Mouse (Mus musculus): ENCODE measurements around the gene Dnah17. TPM values are rescaled to one million over a fixed set of nuclear protein-coding genes. Genes with fewer than 3 reads are reported as not detected.
A peak's percentile ranks its signal among the peaks of the same experiment; 100 is the strongest.

Gene Dnah17
- polyA plus RNA-seq, 1 experiment from 2014 or later, result 0.20 TPM

DNA sequence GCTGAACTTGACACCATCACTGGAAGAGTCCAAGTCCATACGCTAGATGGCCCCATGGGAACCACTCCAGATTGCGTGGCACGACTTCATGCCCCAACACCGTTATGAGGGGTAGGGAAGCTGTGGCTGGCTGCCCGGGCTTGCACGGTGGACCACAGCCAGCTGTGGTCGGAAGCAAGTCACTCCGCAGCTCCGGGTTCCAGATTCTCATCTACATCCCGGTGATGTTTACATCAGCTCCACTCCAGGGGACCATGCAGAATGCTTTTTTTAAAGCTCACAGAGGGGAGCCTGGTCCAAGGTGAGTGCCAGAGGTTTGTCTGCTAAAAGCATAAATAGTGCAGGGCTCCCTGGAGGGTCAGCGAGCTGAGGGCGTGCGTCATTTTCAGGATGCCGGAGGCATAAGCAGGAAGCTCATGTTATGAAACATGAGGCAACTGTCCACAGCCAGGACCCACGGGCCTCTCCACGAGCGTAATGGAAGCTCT is 55.4 kb downstream of the Dnah17 start:
- no peak overlapping the region for H3K4me3 ChIP-seq (ENCODE audit: low read depth, low read length)
- peaks cover 2% of the 10 kb centered on the region; the same call in 1 of the 2 replicates for H3K27me3 ChIP-seq (ENCODE audit: control insufficient read depth, insufficient read depth, low read length)
- no peaks in the 10 kb centered on the region for H3K36me3 ChIP-seq (ENCODE audit: control insufficient read depth, insufficient read depth, low read length)
- H3K4me1 ChIP-seq (ENCODE audit: control insufficient read depth, insufficient read depth, low read length), result peaks cover 3% of the 10 kb centered on the region; the same call in 1 of the 2 replicates
- H3K9ac ChIP-seq (ENCODE audit: low read depth, low read length), result no peak overlapping the region
- no peaks in the 10 kb centered on the region for H3K9me3 ChIP-seq (replicated peaks; ENCODE audit: control insufficient read depth, low read length)
- ATAC-seq (replicated peaks; ENCODE audit: insufficient number of reproducible peaks, low FRiP score, low TSS enrichment), result no peak
- 78% methylated on average over 17 of the region's 17 CpGs for WGBS (ENCODE audit: insufficient replicate concordance)
- no peak overlapping the region for H3K27ac ChIP-seq (ENCODE audit: low read depth, low read length)
- H3K4me2 ChIP-seq, result no peak overlapping the region

DNA sequence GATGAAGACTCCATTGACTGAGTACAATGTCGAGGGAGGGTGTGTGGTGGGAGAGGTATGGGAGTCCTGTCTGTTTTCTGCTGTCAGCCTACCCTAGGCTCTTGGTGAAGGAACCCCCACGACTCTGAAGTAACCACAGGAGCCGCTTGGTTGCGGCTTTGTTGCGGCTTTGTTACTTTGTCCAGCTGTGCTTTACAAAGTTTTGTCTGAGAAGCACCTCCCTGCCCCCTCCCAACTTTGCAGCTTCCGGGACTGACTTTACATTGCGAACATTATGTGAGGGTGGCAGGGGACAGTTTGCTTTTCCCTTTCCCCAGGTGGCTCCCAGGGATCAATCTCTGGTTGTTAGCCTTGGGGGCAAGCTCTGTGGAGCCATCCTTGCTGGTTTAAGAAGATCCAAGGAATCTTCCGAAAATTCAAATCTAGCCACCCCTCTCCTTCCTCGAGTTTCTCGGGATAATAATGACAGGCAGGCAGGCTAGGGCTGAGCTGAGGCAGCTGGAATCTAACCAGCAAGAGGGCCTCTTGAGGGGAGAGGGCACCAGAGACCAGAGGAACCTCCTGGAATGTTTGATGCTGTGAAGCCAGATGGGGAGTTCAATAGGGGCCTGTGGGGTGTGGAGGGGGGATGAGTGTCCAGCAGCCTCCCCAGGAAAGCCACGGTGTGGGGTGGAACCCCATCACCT is 59.1 kb downstream of the Dnah17 start:
- H3K4me2 ChIP-seq, result no peak overlapping the region
- no peak overlapping the region for H3K27ac ChIP-seq (ENCODE audit: low read depth, low read length)
- 0 out of 2 replicates have a peak, but pooled peaks cover 5% of the 10 kb centered on the region for H3K27me3 ChIP-seq (ENCODE audit: control insufficient read depth, insufficient read depth, low read length)
- ATAC-seq (replicated peaks; ENCODE audit: insufficient number of reproducible peaks, low FRiP score, low TSS enrichment), result no peak
- H3K36me3 ChIP-seq (ENCODE audit: control insufficient read depth, insufficient read depth, low read length), result no peaks in the 10 kb centered on the region
- 55% methylated on average over 11 of the region's 11 CpGs for WGBS (ENCODE audit: insufficient replicate concordance)
- H3K4me1 ChIP-seq (ENCODE audit: control insufficient read depth, insufficient read depth, low read length), result peaks cover 3% of the 10 kb centered on the region; the same call in 1 of the 2 replicates
- H3K9ac ChIP-seq (ENCODE audit: low read depth, low read length), result no peak overlapping the region
- H3K9me3 ChIP-seq (replicated peaks; ENCODE audit: control insufficient read depth, low read length), result no peaks in the 10 kb centered on the region
- H3K4me3 ChIP-seq (ENCODE audit: low read depth, low read length), result no peak overlapping the region

GRCm38 (mm10) chr11:118068812-118069332 is 61.6 kb downstream of the Dnah17 start:
- no peak overlapping the region for H3K9ac ChIP-seq (ENCODE audit: low read depth, low read length)
- ATAC-seq (replicated peaks; ENCODE audit: insufficient number of reproducible peaks, low FRiP score, low TSS enrichment), result no peak
- WGBS (ENCODE audit: insufficient replicate concordance), result 75% methylated on average over 16 of the region's 16 CpGs
- peaks cover 3% of the 10 kb centered on the region; the same call in 1 of the 2 replicates for H3K4me1 ChIP-seq (ENCODE audit: control insufficient read depth, insufficient read depth, low read length)
- 0 out of 2 replicates have a peak, but pooled peaks cover 3% of the 10 kb centered on the region for H3K27me3 ChIP-seq (ENCODE audit: control insufficient read depth, insufficient read depth, low read length)
- H3K4me3 ChIP-seq (ENCODE audit: low read depth, low read length), result no peak overlapping the region
- no peaks in the 10 kb centered on the region for H3K9me3 ChIP-seq (replicated peaks; ENCODE audit: control insufficient read depth, low read length)
- no peak overlapping the region for H3K4me2 ChIP-seq
- H3K36me3 ChIP-seq (ENCODE audit: control insufficient read depth, insufficient read depth, low read length), result no peaks in the 10 kb centered on the region
- H3K27ac ChIP-seq (ENCODE audit: low read depth, low read length), result no peak overlapping the region

DNA sequence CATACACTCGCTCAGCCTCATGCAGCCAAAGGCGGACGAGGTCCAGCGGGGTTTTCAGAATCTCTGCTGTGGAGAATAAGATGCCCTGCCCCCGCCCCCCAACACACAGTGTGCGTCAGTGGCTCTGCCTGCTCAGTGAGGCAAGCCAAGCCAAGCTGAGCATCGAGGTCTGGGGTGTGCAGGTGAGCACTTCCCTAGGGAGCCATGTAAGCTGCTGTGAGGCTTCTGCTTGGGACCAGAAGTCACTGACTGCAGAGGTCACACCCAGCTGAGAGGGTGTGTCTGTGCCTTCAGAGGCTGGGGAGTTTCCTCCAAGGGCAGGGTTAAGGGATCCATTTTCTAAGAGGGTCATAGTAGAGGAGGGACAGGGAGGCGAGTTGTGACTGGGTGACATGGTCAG is 62.8 kb downstream of the Dnah17 start:
- no peaks in the 10 kb centered on the region for H3K9me3 ChIP-seq (replicated peaks; ENCODE audit: control insufficient read depth, low read length)
- WGBS (ENCODE audit: insufficient replicate concordance), result 72% methylated on average over 8 of the region's 8 CpGs
- peaks cover 3% of the 10 kb centered on the region; the same call in 1 of the 2 replicates for H3K4me1 ChIP-seq (ENCODE audit: control insufficient read depth, insufficient read depth, low read length)
- H3K4me3 ChIP-seq (ENCODE audit: low read depth, low read length), result no peak overlapping the region
- H3K36me3 ChIP-seq (ENCODE audit: control insufficient read depth, insufficient read depth, low read length), result no peaks in the 10 kb centered on the region
- no peak overlapping the region for H3K27ac ChIP-seq (ENCODE audit: low read depth, low read length)
- no peak overlapping the region for H3K4me2 ChIP-seq
- H3K9ac ChIP-seq (ENCODE audit: low read depth, low read length), result no peak overlapping the region
- 0 out of 2 replicates have a peak, but pooled peaks cover 3% of the 10 kb centered on the region for H3K27me3 ChIP-seq (ENCODE audit: control insufficient read depth, insufficient read depth, low read length)
- no peak for ATAC-seq (replicated peaks; ENCODE audit: insufficient number of reproducible peaks, low FRiP score, low TSS enrichment)

- Histone ChIP-seq H3K4me3 (ENCODE audit: low read depth, low read length) (no peak overlapping the region), H3K9me3 (replicated peaks; ENCODE audit: control insufficient read depth, low read length) (no peaks in the 10 kb centered on the region), H3K4me2 (no peak overlapping the region), H3K27me3 (ENCODE audit: control insufficient read depth, insufficient read depth, low read length) (peaks cover 8% of the 10 kb centered on the region; the same call in 1 of the 2 replicates), H3K27ac (ENCODE audit: low read depth, low read length) (no peak overlapping the region), H3K9ac (ENCODE audit: low read depth, low read length) (no peak overlapping the region), H3K36me3 (ENCODE audit: control insufficient read depth, insufficient read depth, low read length) (no peaks in the 10 kb centered on the region), H3K4me1 (ENCODE audit: control insufficient read depth, insufficient read depth, low read length) (no peaks in the 10 kb centered on the region)
- WGBS (ENCODE audit: insufficient replicate concordance), result 75% methylated on average over 14 of the region's 14 CpGs
- no peak for ATAC-seq (replicated peaks; ENCODE audit: insufficient number of reproducible peaks, low FRiP score, low TSS enrichment)
Observed at GRCm38 (mm10) chr11:118060038-118060437, 70.4 kb downstream of the Dnah17 start.

DNA sequence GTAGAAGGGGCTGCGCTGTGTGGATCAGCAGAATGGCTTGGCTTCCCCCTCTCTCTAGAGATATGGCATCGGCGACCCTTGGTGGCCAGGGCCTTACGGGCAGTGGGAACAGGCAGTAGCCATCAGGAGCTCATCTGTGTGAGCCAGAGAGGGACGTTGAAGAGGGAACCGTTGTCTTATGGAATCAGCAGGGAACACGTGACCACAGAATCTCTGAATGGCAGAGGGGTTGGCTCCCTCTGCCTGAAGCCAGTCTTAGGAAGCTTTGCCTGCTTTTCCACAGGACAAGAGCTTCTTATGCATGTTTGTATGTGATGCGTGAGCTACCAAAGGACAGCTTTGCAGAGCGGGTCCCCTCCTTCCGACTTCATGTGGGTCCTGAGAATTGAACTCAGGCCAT is 71.6 kb downstream of the Dnah17 start:
- H3K27ac ChIP-seq (ENCODE audit: low read depth, low read length), result no peak overlapping the region
- H3K4me3 ChIP-seq (ENCODE audit: low read depth, low read length), result no peak overlapping the region
- no peaks in the 10 kb centered on the region for H3K4me1 ChIP-seq (ENCODE audit: control insufficient read depth, insufficient read depth, low read length)
- peaks cover 8% of the 10 kb centered on the region; the same call in 1 of the 2 replicates for H3K27me3 ChIP-seq (ENCODE audit: control insufficient read depth, insufficient read depth, low read length)
- H3K9ac ChIP-seq (ENCODE audit: low read depth, low read length), result no peak overlapping the region
- no peak for ATAC-seq (replicated peaks; ENCODE audit: insufficient number of reproducible peaks, low FRiP score, low TSS enrichment)
- H3K9me3 ChIP-seq (replicated peaks; ENCODE audit: control insufficient read depth, low read length), result no peaks in the 10 kb centered on the region
- H3K36me3 ChIP-seq (ENCODE audit: control insufficient read depth, insufficient read depth, low read length), result no peaks in the 10 kb centered on the region
- no peak overlapping the region for H3K4me2 ChIP-seq
- WGBS (ENCODE audit: insufficient replicate concordance), result 53% methylated on average over 10 of the region's 10 CpGs

GRCm38 (mm10) chr11:118058367-118058766 is 72.1 kb downstream of the Dnah17 start:
- Histone ChIP-seq H3K36me3 (ENCODE audit: control insufficient read depth, insufficient read depth, low read length) (no peaks in the 10 kb centered on the region), H3K9ac (ENCODE audit: low read depth, low read length) (no peak overlapping the region), H3K27ac (ENCODE audit: low read depth, low read length) (no peak overlapping the region), H3K4me3 (ENCODE audit: low read depth, low read length) (no peak overlapping the region), H3K27me3 (ENCODE audit: control insufficient read depth, insufficient read depth, low read length) (peaks cover 8% of the 10 kb centered on the region; the same call in 1 of the 2 replicates), H3K4me2 (no peak overlapping the region), H3K4me1 (ENCODE audit: control insufficient read depth, insufficient read depth, low read length) (no peaks in the 10 kb centered on the region), H3K9me3 (replicated peaks; ENCODE audit: control insufficient read depth, low read length) (no peaks in the 10 kb centered on the region)
- WGBS (ENCODE audit: insufficient replicate concordance), result 70% methylated on average over 12 of the region's 12 CpGs
- 0 out of 2 replicates have a peak, but pooled peaks have one; percentile 39 for ATAC-seq (replicated peaks; ENCODE audit: insufficient number of reproducible peaks, low FRiP score, low TSS enrichment)

GRCm38 (mm10) chr11:118050174-118050573 is 80.3 kb downstream of the Dnah17 start:
- H3K9me3 ChIP-seq (replicated peaks; ENCODE audit: control insufficient read depth, low read length), result no peaks in the 10 kb centered on the region
- H3K4me2 ChIP-seq, result no peak overlapping the region
- no peak overlapping the region for H3K27ac ChIP-seq (ENCODE audit: low read depth, low read length)
- H3K4me3 ChIP-seq (ENCODE audit: low read depth, low read length), result no peak overlapping the region
- WGBS (ENCODE audit: insufficient replicate concordance), result 77% methylated on average over 16 of the region's 16 CpGs
- no peak for ATAC-seq (replicated peaks; ENCODE audit: insufficient number of reproducible peaks, low FRiP score, low TSS enrichment)
- H3K4me1 ChIP-seq (ENCODE audit: control insufficient read depth, insufficient read depth, low read length), result no peaks in the 10 kb centered on the region
- H3K9ac ChIP-seq (ENCODE audit: low read depth, low read length), result no peak overlapping the region
- no peaks in the 10 kb centered on the region for H3K27me3 ChIP-seq (ENCODE audit: control insufficient read depth, insufficient read depth, low read length)
- no peaks in the 10 kb centered on the region for H3K36me3 ChIP-seq (ENCODE audit: control insufficient read depth, insufficient read depth, low read length)
